Mouse (Mus musculus) megakaryocyte progenitor cell, adult 5-6 weeks (primary cell): ENCODE measurements around the gene Gm10663. TPM values are rescaled to one million over a fixed set of nuclear protein-coding genes. Genes with fewer than 3 reads are reported as not detected.

Experiments
- ATAC-seq: replicated peaks from 2 replicates; pipeline ENCODE4 v1.8.0; 2016; ENCODE audit warnings: mild to moderate bottlenecking, moderate TSS enrichment, inconsistent platforms; ENCODE audit not compliant: poor library complexity
- total RNA-seq, 2 experiments: library from RNA; stranded (forward) in 1 of 2; stranded (reverse) in 1 of 2; fragments of 157-497, 149-512 nt in 1 of 2; fragments of 200-1000 nt in 1 of 2; gene quantifications; 2 replicates each; pipeline versions ENCODE4 v1.2.3 to v1.2.4; 2015 to 2017

The Gm10663 gene
- not detected in 2 replicates for total RNA-seq (2015)
- not detected in 2 replicates for total RNA-seq (2017)

DNA sequence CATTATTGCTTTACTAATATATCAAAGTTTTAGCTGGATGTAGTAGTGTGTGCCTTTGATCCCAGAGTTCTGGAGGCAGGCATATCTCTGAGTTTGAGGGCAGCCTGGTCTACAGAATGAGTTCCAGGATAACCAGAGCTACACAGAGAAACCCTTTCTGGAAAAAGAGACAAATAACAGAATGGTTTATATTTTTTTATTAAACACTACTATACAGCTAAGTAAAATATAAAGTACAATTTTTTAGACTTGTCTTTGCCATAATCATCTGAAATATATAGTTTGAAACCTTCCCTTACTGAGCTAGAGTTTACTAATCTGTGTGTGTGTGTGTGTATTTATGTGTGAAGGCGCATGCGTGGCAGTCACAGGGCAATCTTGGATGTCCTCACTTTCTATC is at the start of gene Gm10663:
Gm10663 (plus strand) TSS at position 301 of the 400 bp plus-strand sequence.
- ATAC-seq: no peak

DNA sequence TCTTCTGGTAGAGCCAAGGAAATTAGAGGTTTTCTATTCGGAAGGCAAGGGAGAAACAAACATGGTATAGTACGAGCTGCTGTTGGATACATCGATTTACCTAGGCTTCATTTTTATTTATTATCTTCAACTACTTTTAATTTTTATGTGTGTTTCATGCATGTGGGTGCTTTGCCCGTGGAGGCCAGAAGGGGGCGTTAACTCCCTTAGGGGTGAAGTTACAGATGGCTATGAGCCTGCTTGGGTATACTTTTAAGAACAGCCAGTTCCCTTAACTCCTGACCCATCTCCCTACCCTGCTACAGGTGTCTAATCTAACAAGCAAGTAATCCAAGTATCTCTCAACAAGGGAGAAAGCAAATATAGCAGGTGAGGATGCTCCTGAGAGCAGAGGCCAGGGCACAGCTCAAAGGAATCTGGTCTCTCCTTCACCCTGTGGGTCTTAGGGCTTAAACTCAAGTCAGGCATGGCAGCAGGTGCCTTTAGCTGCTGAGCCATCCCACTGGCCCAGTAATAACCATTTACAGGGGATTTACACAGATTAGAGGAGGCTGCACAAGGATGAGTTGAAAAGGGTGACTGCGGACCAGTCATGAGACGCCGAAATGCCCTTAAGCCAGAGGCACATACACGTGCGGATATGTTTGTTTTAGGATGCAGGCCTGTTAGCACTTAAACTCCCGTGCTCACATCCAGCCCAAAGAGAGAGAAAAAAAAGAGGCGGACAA is 45.7 kb upstream of the Gm10663 start:
- no peak for ATAC-seq

DNA sequence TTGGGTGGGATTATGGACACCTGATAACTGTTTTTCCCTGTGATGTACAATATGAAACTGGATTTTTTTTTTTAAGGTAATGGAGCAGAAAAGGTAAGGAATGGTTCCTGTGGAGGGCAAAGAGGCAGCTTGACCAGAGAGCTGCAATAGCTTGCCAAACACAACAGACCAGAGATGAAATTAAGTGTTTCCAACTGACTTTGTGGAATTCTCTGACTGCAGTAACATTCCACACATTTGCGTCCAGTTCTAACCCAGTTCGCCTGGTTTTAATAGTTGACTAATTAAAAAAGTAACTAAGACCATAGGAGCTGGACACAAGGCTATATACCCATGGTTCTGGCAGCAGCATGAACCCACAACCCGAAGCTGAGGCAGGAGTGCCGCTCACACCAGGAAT is 45.1 kb upstream of the Gm10663 start:
- no peak for ATAC-seq

DNA sequence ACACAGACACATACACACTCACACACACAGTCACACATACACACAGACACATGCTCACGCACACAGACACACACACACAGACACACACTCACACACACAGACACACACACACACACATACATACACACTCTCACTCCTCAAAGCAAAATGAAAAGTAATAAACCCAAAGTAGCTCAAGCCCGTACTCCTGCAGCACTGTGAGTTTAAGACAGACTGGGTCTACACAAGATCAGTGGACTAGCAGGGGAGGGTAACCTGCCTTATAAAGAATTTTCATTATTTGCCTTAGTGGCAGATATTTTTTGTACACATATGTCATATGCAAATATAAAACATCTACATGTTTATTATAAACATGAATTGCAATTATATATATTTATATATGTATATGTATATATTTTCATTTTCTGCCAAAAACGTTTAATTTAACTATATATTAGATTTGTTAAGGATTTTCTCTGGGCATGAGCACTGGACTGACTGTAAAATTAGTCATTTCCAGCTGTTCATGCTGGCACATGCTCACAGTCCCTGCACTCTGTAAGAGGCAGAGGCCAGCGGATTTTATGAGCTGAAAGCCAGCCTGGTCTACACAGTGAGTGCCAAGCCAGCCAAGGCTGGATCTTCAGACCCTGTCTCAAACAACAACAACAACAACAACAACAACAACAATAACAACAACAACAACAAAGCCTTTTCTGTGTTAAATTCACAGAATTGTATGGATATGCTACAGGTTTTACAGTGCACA is 43.9 kb upstream of the Gm10663 start:
- no peak for ATAC-seq

DNA sequence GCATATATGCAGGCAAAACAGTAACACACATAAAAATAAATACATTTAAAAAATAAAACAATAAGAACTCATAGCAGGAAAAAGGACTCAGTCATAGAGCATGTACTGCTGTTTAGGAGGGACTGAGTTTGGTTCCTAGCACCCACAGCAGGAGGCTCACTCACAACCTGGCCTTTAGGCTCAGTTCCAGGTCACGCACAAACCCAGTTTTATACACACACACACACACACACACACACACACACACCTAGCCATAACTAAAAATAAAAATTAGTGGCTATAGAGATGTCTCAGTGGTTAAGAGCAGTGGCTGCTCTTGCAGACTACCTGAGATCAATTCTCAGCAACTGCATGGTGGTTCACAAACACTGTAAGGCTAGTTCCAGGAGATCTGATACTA is 42.7 kb upstream of the Gm10663 start:
- no peak for ATAC-seq

DNA sequence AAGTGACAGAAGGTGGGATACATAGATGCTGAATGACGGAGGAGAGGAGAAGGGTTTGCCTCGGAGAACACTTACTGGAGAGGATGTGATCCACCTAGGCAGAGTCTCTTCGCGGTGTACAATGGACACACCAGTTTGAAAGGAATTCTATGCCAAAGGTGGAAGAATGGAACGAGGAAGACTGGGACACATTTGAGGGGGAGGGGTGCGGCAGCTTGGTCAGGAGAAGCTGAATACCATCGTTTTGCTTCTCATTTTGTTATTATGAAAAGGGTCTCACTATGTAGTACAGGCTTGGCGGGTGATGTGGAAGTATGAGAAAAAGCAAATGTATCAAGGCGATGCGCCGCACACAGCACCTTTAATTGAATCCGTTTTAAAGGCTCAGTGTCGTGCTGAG is 41.8 kb upstream of the Gm10663 start:
- ATAC-seq: no peak

DNA sequence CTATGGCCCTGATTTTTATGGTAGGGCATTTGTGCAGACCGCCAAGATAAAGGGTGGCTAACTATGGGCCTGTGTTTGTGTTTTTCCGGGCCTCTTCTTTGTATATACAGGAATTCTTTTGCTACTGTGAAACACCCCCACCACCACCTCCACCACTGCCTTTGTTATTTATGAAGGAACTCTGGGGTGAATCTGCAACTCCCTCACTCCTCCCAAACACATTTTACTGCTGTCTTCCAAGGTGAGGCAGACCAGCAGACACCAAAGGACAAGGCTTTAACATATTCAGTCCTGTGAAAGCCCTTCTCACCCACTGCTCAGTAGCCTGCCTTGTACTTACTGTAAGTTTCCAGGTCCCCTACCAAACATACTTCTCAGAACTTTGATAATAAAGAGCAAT is 40.7 kb upstream of the Gm10663 start:
- no peak for ATAC-seq

DNA sequence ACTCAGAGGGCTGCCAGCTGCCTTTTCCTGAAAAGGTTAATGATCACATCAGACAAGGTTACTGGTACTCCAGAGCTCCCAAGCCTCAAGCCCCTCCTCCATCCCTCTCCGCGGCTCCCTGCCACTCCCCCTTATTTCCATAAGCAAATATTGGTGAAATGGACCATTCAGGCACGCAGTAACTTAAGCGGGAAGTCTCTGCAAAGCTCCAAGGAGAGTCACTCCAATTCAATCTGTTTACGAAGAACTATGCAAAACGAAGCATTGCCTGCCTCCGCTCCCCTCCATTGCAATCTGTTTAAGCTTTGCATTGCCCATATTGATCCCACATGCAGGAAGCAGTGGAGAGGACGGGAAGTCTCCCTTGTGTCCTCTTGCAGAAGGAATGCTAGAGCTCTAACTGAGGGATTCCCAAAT is 37.7 kb upstream of the Gm10663 start, which contains the start of gene Apela:
Apela (minus strand) TSS at position 220 of the 417 bp plus-strand sequence.
- no peak for ATAC-seq

DNA sequence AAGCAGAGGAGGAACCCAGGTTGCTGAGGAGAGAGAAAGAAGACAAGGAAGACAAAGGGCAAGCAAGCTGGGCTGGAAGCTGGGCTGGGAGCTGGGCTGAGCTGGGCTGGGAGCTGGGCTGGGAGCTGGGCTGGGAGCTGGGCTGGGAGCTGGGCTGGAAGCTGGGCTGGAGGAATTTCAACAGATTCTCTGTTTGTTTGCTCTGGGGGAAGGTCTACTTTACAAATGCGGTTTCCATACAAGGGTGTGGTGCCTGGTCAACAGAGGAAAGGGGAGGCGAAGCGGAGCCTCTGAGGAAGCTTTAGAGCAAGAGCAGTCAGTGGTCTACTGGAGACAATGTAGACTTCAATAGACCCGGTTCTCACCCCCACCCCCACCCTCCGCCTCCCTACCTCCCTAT is 28.3 kb upstream of the Gm10663 start:
- no peak for ATAC-seq

DNA sequence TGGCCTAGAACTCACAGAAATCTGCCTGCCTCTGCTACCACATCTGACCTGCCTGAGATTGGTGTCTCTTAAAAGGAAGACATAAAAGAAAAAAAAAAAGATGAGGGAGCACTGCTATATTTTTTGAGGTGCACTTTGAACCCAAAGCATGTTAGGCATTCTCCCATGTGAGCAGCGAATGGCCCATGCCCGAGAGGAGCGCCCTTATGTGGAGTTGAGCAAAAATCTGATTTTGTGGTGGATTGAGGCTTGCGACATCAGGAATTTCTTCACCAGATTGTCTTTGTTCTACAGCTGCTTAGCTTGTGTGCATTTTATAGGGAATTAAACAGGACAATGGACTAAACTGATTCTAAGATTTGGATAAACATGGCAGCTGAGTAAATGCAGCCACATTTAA is 27.6 kb upstream of the Gm10663 start:
- no peak for ATAC-seq

DNA sequence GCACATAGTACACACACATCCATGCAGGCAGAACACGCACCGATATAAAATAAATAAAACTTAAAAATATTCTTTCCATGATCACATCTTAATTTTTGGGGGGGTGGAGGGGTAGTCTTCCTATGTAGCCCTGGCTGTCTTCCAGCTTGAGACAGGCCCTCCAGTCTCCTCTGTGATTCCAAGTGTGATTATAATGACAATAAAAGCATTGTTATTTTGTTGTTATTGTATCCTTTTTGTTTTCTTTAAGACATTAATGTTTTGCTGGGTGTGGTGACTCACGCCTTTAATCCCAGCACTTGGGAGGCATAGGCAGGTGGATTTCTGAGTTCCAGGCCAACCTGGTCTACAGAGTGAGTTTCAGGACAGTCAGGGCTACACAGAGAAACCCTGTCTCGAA is 27.0 kb upstream of the Gm10663 start:
- ATAC-seq: no peak

DNA sequence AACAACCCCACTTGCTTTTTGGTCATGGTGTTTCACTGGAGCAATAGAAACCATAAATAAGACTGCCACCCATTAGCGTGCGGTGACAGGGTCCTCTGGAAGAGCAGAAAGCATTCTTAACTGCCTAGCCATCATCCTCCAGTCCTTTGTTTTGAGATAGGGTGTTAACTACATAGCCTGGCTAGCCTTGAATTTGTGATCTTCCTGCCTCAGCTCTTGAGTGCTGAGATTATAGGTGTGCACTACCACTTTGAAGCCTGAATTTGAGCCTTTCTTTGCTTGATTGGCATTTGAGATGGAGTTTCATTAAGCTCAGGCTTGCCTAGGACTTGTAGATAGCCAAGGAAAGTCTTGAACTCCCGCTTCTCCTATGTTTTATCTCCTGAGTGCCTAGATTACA is 21.3 kb upstream of the Gm10663 start:
- no peak for ATAC-seq

DNA sequence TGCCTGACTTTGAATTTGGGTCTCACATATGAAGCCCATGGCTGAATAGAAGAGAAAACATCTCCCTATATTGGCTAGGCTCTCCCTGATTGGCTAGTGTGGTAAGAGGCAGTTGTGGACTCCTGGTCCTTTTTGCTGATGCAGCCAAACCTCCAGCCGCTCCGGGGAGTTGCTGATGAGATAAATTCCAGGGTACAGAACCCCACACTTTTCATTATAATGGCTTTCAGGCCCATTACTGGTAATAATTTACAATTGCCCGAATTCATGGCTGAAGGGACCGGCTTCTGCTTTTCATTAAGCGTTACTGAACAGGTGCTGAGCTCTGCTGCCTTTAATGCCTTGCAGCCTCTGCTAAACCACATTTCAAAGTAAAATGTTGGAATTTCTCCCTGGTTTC is 20.9 kb upstream of the Gm10663 start:
- ATAC-seq: no peak

DNA sequence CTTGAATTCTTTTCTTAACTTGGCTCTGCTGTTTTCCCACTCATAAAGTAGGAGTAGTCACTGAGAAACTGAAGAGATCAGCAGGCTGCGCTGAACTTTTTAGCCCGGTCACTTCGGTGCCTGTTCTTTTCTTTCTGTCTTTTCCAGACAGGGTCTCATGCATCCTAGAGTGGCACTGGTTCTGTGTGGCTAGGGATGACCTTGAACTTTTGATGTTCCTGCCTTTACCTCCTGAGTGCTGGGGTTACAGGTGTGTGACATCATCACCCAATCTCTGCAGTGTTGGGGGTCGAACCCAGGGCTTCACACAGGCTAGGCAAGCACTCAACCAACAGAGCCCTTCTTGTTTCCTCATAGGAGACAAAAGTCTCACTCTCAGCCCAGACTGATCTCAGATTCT is 18.1 kb upstream of the Gm10663 start:
- ATAC-seq: no peak

DNA sequence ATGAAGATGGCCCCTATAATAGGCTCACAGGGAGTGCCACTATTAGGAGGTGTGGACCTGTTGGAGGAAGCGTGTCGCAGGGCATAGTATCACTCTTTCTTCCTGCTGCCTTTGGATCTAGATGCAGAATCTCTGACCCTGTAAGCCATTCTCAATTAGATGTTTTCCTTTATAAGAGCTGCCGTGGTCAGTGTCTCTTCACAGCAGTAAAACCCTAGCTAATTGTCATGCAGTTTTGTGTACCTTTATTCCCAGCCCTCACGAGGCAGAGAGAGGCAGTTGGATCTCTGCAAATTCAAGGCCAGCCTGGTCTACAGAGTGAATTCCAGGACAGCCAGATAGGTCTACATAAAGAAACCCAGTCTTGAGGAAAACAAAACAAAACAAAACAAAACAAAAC is 12.6 kb upstream of the Gm10663 start:
- ATAC-seq: no peak

DNA sequence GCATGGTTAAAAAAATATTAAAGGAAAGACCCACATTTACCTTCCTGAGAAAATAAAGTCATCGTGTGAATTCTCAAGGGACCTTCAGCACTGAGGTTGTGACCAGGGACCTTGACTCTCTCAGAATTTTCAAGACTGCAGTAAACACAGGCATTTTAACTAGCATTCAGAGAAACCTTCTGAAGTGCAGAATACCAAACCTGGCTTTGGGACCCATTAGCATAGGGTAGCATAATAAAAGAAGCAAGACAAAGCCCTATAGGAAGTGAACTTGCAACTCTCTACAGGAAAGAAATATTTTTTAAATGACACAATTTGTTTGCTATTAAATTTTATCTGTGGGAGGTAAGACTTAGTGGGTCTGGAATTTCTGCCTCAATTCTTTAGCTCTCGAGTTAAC is 10.8 kb upstream of the Gm10663 start:
- ATAC-seq: no peak

DNA sequence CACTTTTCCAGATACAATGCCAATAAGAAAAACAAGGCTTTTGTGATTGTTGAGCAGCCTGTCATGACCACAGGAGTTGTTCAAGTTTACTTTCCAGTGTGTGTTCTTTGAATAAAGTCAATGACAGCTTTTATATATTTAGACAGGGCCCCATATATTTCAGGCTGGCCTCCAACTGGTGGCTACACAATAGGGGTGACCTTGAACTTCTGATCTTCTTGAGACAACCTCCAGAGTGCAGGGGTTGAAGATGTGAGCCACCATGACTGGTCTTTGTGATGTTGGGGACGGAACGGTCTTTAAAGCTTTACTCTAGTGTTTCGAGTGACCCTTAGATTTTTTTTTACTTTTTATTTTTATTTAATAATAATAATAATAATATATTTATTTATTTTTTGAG is 9.2 kb upstream of the Gm10663 start:
- no peak for ATAC-seq

DNA sequence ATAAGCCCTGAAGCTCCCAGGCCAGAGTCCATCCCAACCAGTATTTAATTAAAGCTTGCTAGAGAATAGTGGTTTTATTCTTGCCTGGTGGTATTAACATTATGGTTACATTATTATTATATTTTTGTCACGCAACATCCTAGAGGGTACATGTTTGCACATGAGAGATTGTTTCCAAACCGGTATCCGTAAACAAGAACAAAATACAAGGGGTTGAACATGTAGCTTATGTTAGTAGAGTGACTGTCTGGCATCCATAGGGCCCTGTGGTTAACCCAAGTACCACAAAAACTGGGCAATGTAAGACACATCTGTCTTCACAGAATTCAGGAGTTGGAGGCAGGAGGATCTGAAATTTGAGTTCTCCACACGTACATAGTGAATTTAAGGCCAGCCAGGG is 7.8 kb upstream of the Gm10663 start:
- ATAC-seq: no peak

DNA sequence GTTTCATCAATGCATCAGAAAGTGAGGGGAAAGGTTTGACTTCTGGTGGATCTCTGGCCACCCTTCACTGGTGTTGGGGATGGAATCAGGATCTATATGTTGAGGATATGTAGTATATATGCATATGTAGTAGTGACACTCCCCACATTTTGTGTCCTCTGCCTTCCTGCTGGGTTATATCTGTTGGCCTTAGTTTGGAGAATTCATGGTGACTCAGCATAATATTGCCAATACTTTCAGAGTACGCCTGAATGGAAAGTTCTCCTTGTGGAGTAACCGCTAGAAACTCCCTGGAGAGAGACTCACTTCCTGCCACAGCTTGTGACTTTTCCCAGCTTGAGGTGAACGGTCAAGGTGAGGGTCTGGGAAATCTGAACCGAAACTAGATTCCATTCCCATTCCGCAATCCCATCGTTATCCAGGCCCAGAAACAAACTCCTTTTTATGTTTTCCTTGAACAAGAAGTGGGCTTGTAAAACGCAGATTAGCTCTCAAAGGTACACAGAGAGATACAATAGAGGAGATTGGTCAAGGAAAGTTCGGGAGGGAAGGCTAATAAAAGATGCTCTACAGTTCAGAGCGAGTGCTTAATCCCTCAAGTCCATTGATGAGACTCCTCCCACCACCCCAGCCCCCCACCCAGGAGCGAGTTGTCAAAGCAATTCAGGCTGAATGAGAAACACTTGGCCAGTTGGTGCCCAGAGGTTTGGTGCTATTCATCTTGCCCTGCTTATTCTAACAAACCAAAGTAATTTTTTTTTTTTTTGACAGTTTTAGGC is 7.0 kb upstream of the Gm10663 start:
- ATAC-seq: no peak

DNA sequence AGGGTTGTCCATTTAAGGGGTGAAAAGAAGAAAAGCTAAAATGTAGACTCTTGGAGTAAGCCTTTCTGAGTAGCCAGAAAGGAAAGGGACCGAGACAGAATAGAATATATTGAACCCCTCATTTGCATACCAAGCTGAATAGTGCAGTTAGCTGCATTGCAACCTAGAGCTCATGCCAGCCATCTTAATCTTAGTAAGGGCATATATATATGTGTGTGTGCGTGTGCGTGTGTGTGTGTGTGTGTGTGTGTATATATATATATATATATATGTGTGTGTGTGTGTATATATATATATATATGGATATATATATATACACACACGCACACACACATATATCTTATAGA is 6.4 kb upstream of the Gm10663 start:
- no peak for ATAC-seq

DNA sequence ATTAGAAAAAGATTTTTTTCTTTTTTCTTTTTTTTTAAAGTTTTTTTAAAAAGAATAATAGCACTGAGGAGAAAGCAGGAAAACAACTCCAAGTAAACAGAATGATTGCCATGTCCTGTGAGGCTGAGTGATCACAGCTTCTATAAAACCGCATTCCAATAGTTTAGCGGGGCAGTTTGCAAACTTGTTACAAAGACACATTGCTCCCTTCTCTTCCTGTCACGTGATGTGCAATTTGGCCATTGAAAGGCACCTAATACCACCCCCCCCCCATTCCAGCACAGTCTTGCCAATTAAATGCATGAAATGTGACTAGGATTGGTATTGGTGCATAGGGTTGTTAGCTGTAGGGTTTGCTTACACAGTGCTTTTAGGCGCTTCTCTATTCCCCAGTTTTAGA is 3.8 kb upstream of the Gm10663 start:
- no peak for ATAC-seq

DNA sequence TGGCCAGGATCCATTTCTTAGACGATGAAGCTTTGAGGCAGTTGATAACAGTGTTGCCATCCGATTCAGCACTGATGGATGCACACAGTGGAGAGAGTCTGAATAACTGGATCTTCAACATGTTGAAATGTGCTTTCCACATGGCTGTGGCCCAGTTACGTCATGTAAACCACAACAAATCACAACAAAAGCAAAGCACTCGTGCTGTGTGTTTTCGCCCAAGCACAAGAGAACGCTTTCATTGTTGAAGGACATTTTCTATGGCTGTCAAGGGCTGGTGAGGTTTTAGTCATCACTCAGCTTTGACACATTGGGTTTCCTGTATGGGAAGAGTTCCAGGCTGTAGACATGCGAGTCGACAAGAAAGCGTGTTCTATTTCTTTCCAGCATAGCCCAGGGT is 5.9 kb downstream of the Gm10663 start:
- ATAC-seq: no peak
